Mouse (Mus musculus): Measurements from ENCODE around the gene Dnajc1.

DNA sequence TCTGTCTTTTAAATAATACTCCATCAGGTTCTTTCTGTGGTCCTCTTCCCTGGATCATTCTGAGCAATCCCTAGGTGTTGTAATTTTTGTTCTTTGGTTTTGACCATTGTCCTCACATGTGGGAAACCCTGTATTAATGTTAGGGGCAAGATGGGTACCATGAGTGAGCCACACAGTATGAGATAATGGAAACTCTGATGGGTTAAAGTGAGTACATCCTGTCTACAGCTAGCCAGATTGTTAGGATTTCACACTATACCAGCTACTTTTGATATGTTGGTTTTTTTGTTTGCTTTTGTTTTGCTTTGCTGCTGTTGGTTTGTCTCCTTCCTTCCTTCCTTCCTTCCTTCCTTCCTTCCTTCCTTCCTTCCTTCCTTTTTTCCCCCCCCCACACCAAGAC lies 209.6 kb downstream of the Dnajc1 start:
- no peak for TF ChIP-seq CHD2 (IDR thresholded peaks at IDR 0.05; ENCODE audit: low read length)
- TF ChIP-seq POLR2AphosphoS2 (IDR thresholded peaks at IDR 0.05; ENCODE audit: low read length) = no peak
- no peak for TF ChIP-seq POLR2A (IDR thresholded peaks at IDR 0.05; ENCODE audit: control insufficient read depth in 1 of 2, insufficient read depth in 1 of 2, low read depth in 1 of 2, low read length in 2 of 2, poor library complexity in 1 of 2)
- TF ChIP-seq NRF1 (IDR thresholded peaks at IDR 0.05; ENCODE audit: insufficient read depth, low read depth, low read length, poor library complexity, severe bottlenecking) = no peak
- no peak for TF ChIP-seq ELF1 (IDR thresholded peaks at IDR 0.05; ENCODE audit: low read depth, low read length)
- TF ChIP-seq CTCF (IDR thresholded peaks at IDR 0.05 in 2 of 3, conservative IDR thresholded peaks at IDR 0.05 in 1 of 3; ENCODE audit: control insufficient read depth in 1 of 3, insufficient read depth in 1 of 3, low read depth in 2 of 3, low read length in 3 of 3, poor library complexity in 1 of 3, severe bottlenecking in 1 of 3) = no peak
- no peak for TF ChIP-seq BHLHE40 (IDR thresholded peaks at IDR 0.05; ENCODE audit: borderline replicate concordance, low read depth, low read length)
- no peak for TF ChIP-seq EP300 (IDR thresholded peaks at IDR 0.05; ENCODE audit: low read depth in 1 of 2, low read length in 2 of 2)
- TF ChIP-seq ZC3H11A (IDR thresholded peaks at IDR 0.05; ENCODE audit: low read depth, low read length) = no peak

All from MEL (cell line).